Mouse (Mus musculus) layer of hippocampus, postnatal 14 days (tissue): ENCODE results near the gene Plod3. TPM values are rescaled to one million over a fixed set of nuclear protein-coding genes. Genes with fewer than 3 reads are reported as not detected.

Source experiments
- DNase-seq, 2 experiments: peaks; one replicate each; pipeline ENCODE4 v3.0.0; 2021 to 2022; ENCODE audit warnings: low spot score in 2 of 2, mixed read lengths in 1 of 2
- total RNA-seq, 2 experiments: library from RNA; stranded (reverse); gene quantifications; 2 replicates each; pipeline ENCODE4 v1.2.3; 2021

Gene Plod3
- total RNA-seq, 2 experiments from 2014 or later = 40.9 to 42.2 TPM

GRCm38 (mm10) chr5:136962501-136962900, 24.3 kb upstream of the Plod3 start:
- peak; percentile 77 to 78 for DNase-seq

- no peak for DNase-seq
Measured at GRCm38 (mm10) chr5:136962966-136963540, 23.8 kb upstream of the Plod3 start.

GRCm38 (mm10) chr5:136965210-136965609, 21.6 kb upstream of the Plod3 start:
- no peak for DNase-seq

- DNase-seq = no peak
Measured at GRCm38 (mm10) chr5:136965686-136966085, 21.1 kb upstream of the Plod3 start.

GRCm38 (mm10) chr5:136966331-136966730, 20.5 kb upstream of the Plod3 start, which contains the start of gene Cldn15:
TSS of gene Cldn15 (plus strand) at chr5:136966616.
- no peak for DNase-seq

- DNase-seq = no peak
Measured at GRCm38 (mm10) chr5:136966861-136967455, 19.9 kb upstream of the Plod3 start.

GRCm38 (mm10) chr5:136967592-136967991, 19.2 kb upstream of the Plod3 start:
- no peak for DNase-seq

GRCm38 (mm10) chr5:136970703-136971102, 16.1 kb upstream of the Plod3 start:
- no peak for DNase-seq

GRCm38 (mm10) chr5:136973670-136974069, 13.1 kb upstream of the Plod3 start:
- no peak for DNase-seq

GRCm38 (mm10) chr5:136977769-136978168, 9.1 kb upstream of the Plod3 start:
- no peak for DNase-seq

- DNase-seq = no peak
Measured at GRCm38 (mm10) chr5:136979762-136980161, 7.1 kb upstream of the Plod3 start.

GRCm38 (mm10) chr5:136980974-136981373, 5.8 kb upstream of the Plod3 start:
- DNase-seq = no peak

- DNase-seq = no peak
Measured at GRCm38 (mm10) chr5:136982338-136982930, 4.4 kb upstream of the Plod3 start.

- DNase-seq = no peak
Measured at GRCm38 (mm10) chr5:136984828-136985227, 2.0 kb upstream of the Plod3 start.

- DNase-seq = peak in 1 of 2 experiments; percentile 77
Measured at GRCm38 (mm10) chr5:136987138-136987933, 517 bp downstream of the Plod3 start.

GRCm38 (mm10) chr5:136987934-136988271, 1.1 kb downstream of the Plod3 start, which contains the start of gene Znhit1:
TSS of gene Znhit1 (minus strand) at chr5:136988021.
- no peak for DNase-seq

GRCm38 (mm10) chr5:136988420-136988819, 1.6 kb downstream of the Plod3 start:
- DNase-seq = peak; percentile 43 to 57

GRCm38 (mm10) chr5:136989801-136990200, 3.0 kb downstream of the Plod3 start:
- DNase-seq = no peak

GRCm38 (mm10) chr5:136999449-136999848, 12.6 kb downstream of the Plod3 start:
- DNase-seq = no peak

- DNase-seq = no peak
Measured at GRCm38 (mm10) chr5:137000612-137001011, 13.8 kb downstream of the Plod3 start.

GRCm38 (mm10) chr5:137007276-137007675, 20.5 kb downstream of the Plod3 start:
- DNase-seq = no peak

- no peak for DNase-seq
Measured at GRCm38 (mm10) chr5:137009988-137010387, 23.2 kb downstream of the Plod3 start.
